Mouse (Mus musculus) CH12.LX (cell line): ENCODE measurements around the gene Fam214b. TPM values are rescaled to one million over a fixed set of nuclear protein-coding genes. Genes with fewer than 3 reads are reported as not detected.
A peak's percentile ranks its signal among the peaks of the same experiment; 100 is the strongest.

ENCODE experiments used
- DNase-seq: peaks from one replicate; pipeline ENCODE4 v3.0.0-alpha.2; 2013; ENCODE audit errors: extremely low read depth
- H3K27ac ChIP-seq: 2 replicates; pipeline ENCODE4 v1.5.1; 2012; ENCODE audit warnings: low read depth, mild to moderate bottlenecking, control low read depth, moderate library complexity; ENCODE audit not compliant: insufficient read depth
- H3K27me3 ChIP-seq: replicated peaks from 2 replicates; pipeline ENCODE3; 2012; ENCODE audit warnings: inconsistent platforms
- H3K36me3 ChIP-seq, 2 experiments: replicated peaks in 1 of 2; 2 replicates each; pipeline versions ENCODE3 to v1.6.1; 2012; ENCODE audit warnings: inconsistent platforms in 1 of 2, low read length in 1 of 2, mild to moderate bottlenecking in 1 of 2, mixed read lengths in 1 of 2, moderate library complexity in 1 of 2; ENCODE audit not compliant: control insufficient read depth in 1 of 2, insufficient read depth in 1 of 2
- H3K4me1 ChIP-seq, 2 experiments: 2 replicates each; pipeline ENCODE4 v1.6.1; 2012; ENCODE audit warnings: inconsistent platforms in 1 of 2, moderate library complexity in 1 of 2; ENCODE audit not compliant: insufficient read depth in 2 of 2, control insufficient read depth in 1 of 2
- H3K4me2 ChIP-seq: 2 replicates; pipeline ENCODE4 v1.6.1; 2012; ENCODE audit warnings: low read depth, mild to moderate bottlenecking, control low read depth; ENCODE audit not compliant: poor library complexity, insufficient read depth, severe bottlenecking
- H3K4me3 ChIP-seq, 3 experiments: fragments of 150-350 bp in 1 of 3; sonication (generic) in 1 of 3; replicated peaks in 1 of 3; 2 replicates each; pipeline versions ENCODE3 to v1.5.1; 2011 to 2012; ENCODE audit warnings: low read depth in 2 of 3, low read length in 2 of 3, mild to moderate bottlenecking in 2 of 3, moderate library complexity in 2 of 3, control low read depth in 1 of 3, improper control_type of control experiment in 1 of 3, inconsistent platforms in 1 of 3, mixed read lengths in 1 of 3; ENCODE audit not compliant: poor library complexity in 1 of 3
- H3K79me2 ChIP-seq: replicated peaks from 2 replicates; pipeline ENCODE4 v1.6.1; 2012; ENCODE audit warnings: mild to moderate bottlenecking, moderate library complexity; ENCODE audit not compliant: control insufficient read depth, poor library complexity, insufficient read depth, severe bottlenecking; ENCODE audit errors: extremely low read depth
- H3K9ac ChIP-seq: 2 replicates; pipeline ENCODE4 v1.6.1; 2012; ENCODE audit warnings: low read depth, mild to moderate bottlenecking, control low read depth, moderate library complexity; ENCODE audit not compliant: insufficient read depth
- H3K9me3 ChIP-seq: replicated peaks from 2 replicates; pipeline ENCODE3; 2012; ENCODE audit warnings: low read length, inconsistent platforms, mixed read lengths
- ETS1 ChIP-seq: conservative IDR thresholded peaks from 2 replicates; pipeline ENCODE4 v1.6.1; 2012; ENCODE audit warnings: low read depth, mild to moderate bottlenecking, inconsistent platforms, low read length, improper control_type of control experiment, moderate library complexity
- HCFC1 ChIP-seq: IDR thresholded peaks from 2 replicates; pipeline ENCODE4 v1.6.1; 2012; ENCODE audit warnings: low read depth, mild to moderate bottlenecking, inconsistent platforms, low read length, improper control_type of control experiment
- JUND ChIP-seq: conservative IDR thresholded peaks from 2 replicates; pipeline ENCODE4 v1.6.1; 2011; ENCODE audit warnings: low read depth, low read length, improper control_type of control experiment
- MAX ChIP-seq: IDR thresholded peaks from 2 replicates; pipeline ENCODE4 v1.6.1; 2011; ENCODE audit warnings: low read length, improper control_type of control experiment
- MAZ ChIP-seq: IDR thresholded peaks from 2 replicates; pipeline ENCODE4 v1.6.1; 2012; ENCODE audit warnings: low read depth, mild to moderate bottlenecking, inconsistent platforms, low read length, improper control_type of control experiment, moderate library complexity
- NELFE ChIP-seq: IDR thresholded peaks from 2 replicates; pipeline ENCODE4 v1.6.1; 2011; ENCODE audit warnings: low read depth, low read length, improper control_type of control experiment
- NRF1 ChIP-seq: IDR thresholded peaks from 2 replicates; pipeline ENCODE4 v1.6.1; 2014; ENCODE audit warnings: low read depth, mild to moderate bottlenecking, inconsistent platforms, low read length, improper control_type of control experiment, moderate library complexity
- POLR2A ChIP-seq: IDR thresholded peaks from 2 replicates; pipeline ENCODE4 v1.6.1; 2011; ENCODE audit warnings: low read depth, mild to moderate bottlenecking, improper control_type of control experiment, low read length
- TCF12 ChIP-seq: IDR thresholded peaks from 2 replicates; pipeline ENCODE4 v1.6.1; 2014; ENCODE audit warnings: low read depth, mild to moderate bottlenecking, inconsistent platforms, low read length, improper control_type of control experiment
- ZKSCAN1 ChIP-seq: IDR thresholded peaks from 2 replicates; pipeline ENCODE4 v1.6.1; 2012; ENCODE audit warnings: low read depth, inconsistent platforms, low read length, improper control_type of control experiment, borderline replicate concordance
- ZNF384 ChIP-seq: IDR thresholded peaks from 2 replicates; pipeline ENCODE4 v1.6.1; 2012; ENCODE audit warnings: low read depth, low read length, improper control_type of control experiment, inconsistent platforms
- dilution Hi-C: fragments of 300-500 bp; cut with MboI; formaldehyde crosslinking; loops from 2 replicates; pipeline ENCODE4 v1.14.3; 2020; ENCODE audit warnings: low sequenced_read_pairs; ENCODE audit not compliant: extremely low pct_unique_long_range_greater_than_20kb, extremely low pct_ligation_motif_present
- in situ Hi-C: fragments of 300-500 bp; cut with MboI; formaldehyde crosslinking; loops from 3 replicates; pipeline ENCODE4 v1.14.3; 2019; ENCODE audit warnings: low sequenced_read_pairs, low pct_ligation_motif_present, low pct_unique_long_range_greater_than_20kb, mixed read lengths
- polyA plus RNA-seq: library from polyadenylated mRNA; unstranded; fragments of >175 nt; gene quantifications from 2 replicates; pipeline ENCODE4 v1.2.1, GENCODE M21; 2012; ENCODE audit warnings: low read depth; ENCODE audit not compliant: insufficient read length
- total RNA-seq, 2 experiments: library from RNA; depleted of rRNA; stranded (reverse); fragments of 300-350 nt in 1 of 2; fragments of >200 nt in 1 of 2; gene quantifications; 2 replicates each; pipeline ENCODE4 v1.2.3; 2012 to 2014

Fam214b gene
- total and polyA plus RNA-seq, 3 experiments = 1.7 to 4.7 (median 3.3) TPM

- TF ChIP-seq HCFC1 = peak; percentile 50; the same call in 1 of the 2 replicates
- no peak for TF ChIP-seq ETS1
- peak; percentile 62 for TF ChIP-seq ZNF384
- in situ Hi-C loops = no loop called here
- peaks cover 1 to 30% of the 10 kb centered on the region in 2 experiments for H3K36me3 ChIP-seq
- peak overlapping the region; percentile 49 to 84 (median 58) for H3K4me3 ChIP-seq
- peak overlapping the region; percentile 69; the same call in 1 of the 2 replicates for H3K9ac ChIP-seq
- H3K4me1 ChIP-seq = peaks cover 11 to 67% of the 10 kb centered on the region in 2 experiments
- H3K79me2 ChIP-seq = no peaks in the 10 kb centered on the region
- H3K27me3 ChIP-seq = no peaks in the 10 kb centered on the region
- H3K27ac ChIP-seq = no peak overlapping the region
- peak overlapping the region; percentile 66 for H3K4me2 ChIP-seq
- no peak for DNase-seq
- dilution Hi-C loops = no loop called here
- no peaks in the 10 kb centered on the region for H3K9me3 ChIP-seq
Observed at GRCm38 (mm10) chr4:43038567-43039495, 7.2 kb downstream of the Fam214b start.

- Histone ChIP-seq H3K4me2 (no peak overlapping the region; the same call in 1 of the 2 replicates), H3K27ac (no peak overlapping the region), H3K9ac (no peak overlapping the region), H3K79me2 (no peaks in the 10 kb centered on the region), H3K36me3 (peaks cover 5 to 38% of the 10 kb centered on the region in 2 experiments), H3K4me3 (no peak overlapping the region), H3K9me3 (no peaks in the 10 kb centered on the region), H3K4me1 (peaks cover 11 to 61% of the 10 kb centered on the region in 2 experiments), H3K27me3 (no peaks in the 10 kb centered on the region)
- DNase-seq = no peak
- dilution Hi-C loops (no loop called here), in situ Hi-C loops (no loop called here)
- TF ChIP-seq TCF12 (no peak), NRF1 (no peak), NELFE (no peak), JUND (no peak), ZKSCAN1 (no peak), MAX (no peak), MAZ (no peak)
Observed at GRCm38 (mm10) chr4:43037860-43038566, 8.0 kb downstream of the Fam214b start.

- H3K27ac ChIP-seq = no peak overlapping the region
- no peak overlapping the region for H3K4me3 ChIP-seq
- H3K4me2 ChIP-seq = no peak overlapping the region
- dilution Hi-C loops (no loop called here), in situ Hi-C loops (no loop called here)
- DNase-seq = no peak
- H3K9ac ChIP-seq = no peak overlapping the region
- H3K9me3 ChIP-seq = no peaks in the 10 kb centered on the region
- peaks cover 13 to 53% of the 10 kb centered on the region in 2 experiments for H3K4me1 ChIP-seq
- no peaks in the 10 kb centered on the region for H3K27me3 ChIP-seq
- no peaks in the 10 kb centered on the region for H3K79me2 ChIP-seq
- TF ChIP-seq POLR2A = no peak
- peaks cover 5 to 43% of the 10 kb centered on the region in 2 experiments for H3K36me3 ChIP-seq
Observed at GRCm38 (mm10) chr4:43036356-43036755, 9.7 kb downstream of the Fam214b start.
